Mouse (Mus musculus): Measurements from ENCODE around the gene 2200002J24Rik. TPM values are rescaled to one million over a fixed set of nuclear protein-coding genes. Genes with fewer than 3 reads are reported as not detected.
"Not testable (repeated sequence)": the region's sequence is repeated elsewhere in the genome, so short reads cannot be mapped to it uniquely, and the experiment has no call there.

Gene 2200002J24Rik
- polyA plus RNA-seq, 1 experiment from 2014 or later = not detected

DNA sequence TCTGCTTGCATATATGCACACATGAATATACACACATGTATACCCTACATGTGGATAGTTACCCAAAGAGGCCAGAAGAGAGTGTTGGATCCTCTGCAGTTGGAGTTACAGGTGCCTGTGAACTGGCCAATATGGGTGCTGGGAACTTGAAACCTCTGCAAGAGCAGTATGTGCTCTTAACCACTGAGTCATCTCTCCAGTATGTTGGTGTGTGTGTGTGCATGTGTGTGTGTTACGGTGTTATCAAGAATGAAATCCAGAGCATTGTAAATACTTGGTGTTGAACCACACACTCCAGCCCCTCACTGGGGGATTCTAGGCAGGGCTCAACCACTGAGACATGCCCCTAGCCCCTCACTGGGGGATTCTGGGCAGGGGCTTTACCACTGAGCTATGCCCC lies 8.7 kb downstream of the 2200002J24Rik start:
- 100% methylated on average over 1 of the region's 1 CpGs for WGBS
- Histone ChIP-seq H3K4me3 (no peak overlapping the region), H3K4me1 (no peaks in the 10 kb centered on the region), H3K27ac (no peak overlapping the region), H3K36me3 (no peaks in the 10 kb centered on the region), H3K27me3 (ENCODE audit: low read depth, poor library complexity, severe bottlenecking) (peaks cover 5% of the 10 kb centered on the region; the same call in 1 of the 2 replicates), H3K9me3 (replicated peaks) (no peaks in the 10 kb centered on the region)
- no peak for DNase-seq (ENCODE audit: low spot score)

DNA sequence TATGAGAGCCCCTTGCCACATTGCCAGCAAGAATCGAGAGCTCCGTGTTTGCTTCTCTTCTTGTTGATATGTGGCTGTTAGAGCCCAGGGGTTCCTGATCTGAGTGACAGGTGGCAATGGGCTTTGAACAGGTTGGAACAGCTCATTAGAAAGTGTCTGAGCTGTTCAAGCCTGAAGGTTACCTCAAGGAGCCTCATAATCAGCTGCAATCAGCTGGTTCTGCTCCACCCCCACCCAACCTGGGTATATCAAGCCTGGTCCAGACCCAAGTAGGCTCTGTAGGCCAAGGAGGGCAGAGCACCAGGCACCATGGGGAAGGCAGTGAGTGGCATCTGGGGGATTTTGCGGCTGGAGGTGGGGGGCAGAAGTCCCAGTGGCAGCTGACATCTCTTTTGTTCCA lies 13.2 kb downstream of the 2200002J24Rik start, which contains the start of gene Atp4a:
Gene Atp4a, plus strand, starts transcription at position 268 of the 400 bp plus-strand sequence.
- Histone ChIP-seq H3K27ac (no peak within 1 kb of the TSS), H3K9me3 (replicated peaks) (no peaks in the 10 kb centered on the region), H3K4me3 (no peak within 1 kb of the TSS), H3K27me3 (ENCODE audit: low read depth, poor library complexity, severe bottlenecking) (peaks cover 29% of the 10 kb centered on the region), H3K4me1 (peaks cover 2% of the 10 kb centered on the region), H3K36me3 (no peaks in the 10 kb centered on the region)
- no peak for DNase-seq (ENCODE audit: low spot score)
- 86% methylated on average over 3 of the region's 3 CpGs for WGBS

DNA sequence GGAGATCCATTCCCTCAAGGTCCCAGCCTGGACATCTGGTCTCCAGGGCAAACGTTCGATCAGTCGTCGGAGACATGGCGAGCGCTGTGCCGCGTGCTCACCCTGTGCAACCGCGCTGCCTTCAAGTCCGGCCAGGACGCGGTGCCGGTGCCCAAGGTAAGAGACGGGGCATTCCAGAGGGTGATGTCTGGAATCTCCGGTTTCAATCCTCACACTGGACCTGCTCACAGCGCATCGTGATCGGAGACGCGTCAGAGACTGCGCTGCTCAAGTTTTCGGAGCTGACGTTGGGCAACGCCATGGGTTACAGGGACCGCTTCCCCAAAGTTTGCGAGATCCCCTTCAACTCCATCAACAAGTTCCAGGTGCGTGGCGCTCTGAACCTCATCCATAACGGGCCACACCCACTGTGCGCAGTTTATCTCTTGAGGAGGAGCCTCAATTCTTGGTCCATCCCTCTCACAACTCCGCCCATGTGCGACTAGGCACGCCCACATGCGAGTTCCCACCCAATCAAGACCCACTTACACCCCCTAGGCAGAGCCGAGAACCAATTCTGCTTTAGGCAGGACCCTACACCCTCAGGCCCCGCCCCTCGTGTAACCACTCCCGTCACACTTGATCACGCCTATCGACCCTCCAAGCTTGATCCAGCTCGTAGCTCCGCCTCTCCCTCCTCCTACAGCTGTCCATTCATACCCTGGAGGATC lies 18.4 kb downstream of the 2200002J24Rik start:
- WGBS = 2% methylated on average over 43 of the region's 43 CpGs
- H3K4me1 ChIP-seq = peaks cover 11% of the 10 kb centered on the region
- H3K27me3 ChIP-seq (ENCODE audit: low read depth, poor library complexity, severe bottlenecking) = peaks cover 61% of the 10 kb centered on the region
- H3K36me3 ChIP-seq = no peaks in the 10 kb centered on the region
- H3K4me3 ChIP-seq = peak overlapping the region; percentile 48
- DNase-seq (ENCODE audit: low spot score) = peak; percentile 73
- H3K9me3 ChIP-seq (replicated peaks) = no peaks in the 10 kb centered on the region
- H3K27ac ChIP-seq = no peak overlapping the region

DNA sequence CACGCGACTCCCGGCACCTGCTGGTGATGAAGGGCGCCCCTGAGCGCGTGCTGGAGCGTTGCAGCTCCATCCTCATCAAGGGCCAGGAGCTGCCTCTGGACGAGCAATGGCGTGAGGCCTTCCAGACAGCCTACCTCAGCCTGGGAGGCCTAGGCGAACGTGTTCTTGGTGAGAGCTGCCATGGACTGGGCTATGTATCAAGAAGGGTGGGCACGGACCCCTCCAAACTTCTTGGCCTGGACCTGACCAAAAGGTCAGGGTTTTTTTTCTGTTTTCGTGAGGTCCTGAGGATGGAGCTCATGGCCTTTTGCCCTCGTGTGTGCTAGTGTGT lies 19.0 kb downstream of the 2200002J24Rik start:
- H3K4me3 ChIP-seq = peak overlapping the region; percentile 48
- peaks cover 59% of the 10 kb centered on the region for H3K27me3 ChIP-seq (ENCODE audit: low read depth, poor library complexity, severe bottlenecking)
- H3K9me3 ChIP-seq (replicated peaks) = no peaks in the 10 kb centered on the region
- no peak for DNase-seq (ENCODE audit: low spot score)
- WGBS = 9% methylated on average over 14 of the region's 14 CpGs
- H3K4me1 ChIP-seq = peaks cover 11% of the 10 kb centered on the region
- H3K36me3 ChIP-seq = no peaks in the 10 kb centered on the region
- H3K27ac ChIP-seq = no peak overlapping the region

DNA sequence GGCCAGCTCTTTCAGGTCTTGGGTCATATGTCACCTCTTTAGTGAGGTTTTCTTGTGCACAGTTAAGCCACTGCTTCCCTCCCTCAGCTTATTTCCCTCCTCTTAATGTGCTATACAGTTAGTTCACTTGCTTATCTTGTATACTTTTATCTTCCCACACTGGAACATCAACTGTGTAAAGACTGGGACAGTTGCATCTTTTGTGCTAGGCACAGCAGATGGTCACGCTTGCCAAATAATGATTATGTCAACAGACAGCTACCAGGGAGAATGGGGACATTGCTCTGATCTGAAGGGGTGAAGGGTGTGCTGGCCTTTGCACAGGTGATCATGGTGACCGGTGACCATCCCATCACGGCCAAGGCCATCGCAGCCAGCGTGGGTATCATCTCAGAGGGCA lies 20.9 kb downstream of the 2200002J24Rik start:
- H3K27ac ChIP-seq = no peak overlapping the region
- DNase-seq (ENCODE audit: low spot score) = no peak
- peaks cover 30% of the 10 kb centered on the region for H3K4me1 ChIP-seq
- no peaks in the 10 kb centered on the region for H3K36me3 ChIP-seq
- H3K4me3 ChIP-seq = no peak overlapping the region
- H3K27me3 ChIP-seq (ENCODE audit: low read depth, poor library complexity, severe bottlenecking) = peaks cover 58% of the 10 kb centered on the region
- H3K9me3 ChIP-seq (replicated peaks) = no peaks in the 10 kb centered on the region
- WGBS = 96% methylated on average over 5 of the region's 5 CpGs

DNA sequence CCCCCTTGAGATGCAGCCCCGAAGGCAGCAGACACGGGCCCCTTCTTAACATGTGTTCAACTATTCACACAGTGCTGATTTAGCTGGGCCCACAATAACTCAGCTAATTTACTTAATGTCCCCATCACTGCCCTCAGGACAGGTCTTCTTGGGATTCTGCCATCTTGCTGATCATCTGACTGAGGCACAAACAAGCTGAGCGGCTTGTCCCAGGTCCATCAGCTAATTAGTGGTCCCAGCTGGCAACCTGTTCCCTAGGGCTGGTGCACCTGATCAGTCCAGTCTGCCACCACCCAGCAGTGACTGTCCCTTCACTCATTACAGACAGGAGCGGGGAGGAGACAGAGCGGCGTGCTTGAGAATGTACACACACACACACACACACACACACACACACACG lies 22.6 kb downstream of the 2200002J24Rik start:
- Histone ChIP-seq H3K27ac (no peak overlapping the region), H3K9me3 (replicated peaks) (no peaks in the 10 kb centered on the region), H3K27me3 (ENCODE audit: low read depth, poor library complexity, severe bottlenecking) (peaks cover 42% of the 10 kb centered on the region), H3K36me3 (peaks cover 10% of the 10 kb centered on the region), H3K4me1 (peaks cover 36% of the 10 kb centered on the region), H3K4me3 (no peak overlapping the region)
- no peak for DNase-seq (ENCODE audit: low spot score)
- 83% methylated on average over 7 of the region's 7 CpGs for whole genome bisulfite sequencing

DNA sequence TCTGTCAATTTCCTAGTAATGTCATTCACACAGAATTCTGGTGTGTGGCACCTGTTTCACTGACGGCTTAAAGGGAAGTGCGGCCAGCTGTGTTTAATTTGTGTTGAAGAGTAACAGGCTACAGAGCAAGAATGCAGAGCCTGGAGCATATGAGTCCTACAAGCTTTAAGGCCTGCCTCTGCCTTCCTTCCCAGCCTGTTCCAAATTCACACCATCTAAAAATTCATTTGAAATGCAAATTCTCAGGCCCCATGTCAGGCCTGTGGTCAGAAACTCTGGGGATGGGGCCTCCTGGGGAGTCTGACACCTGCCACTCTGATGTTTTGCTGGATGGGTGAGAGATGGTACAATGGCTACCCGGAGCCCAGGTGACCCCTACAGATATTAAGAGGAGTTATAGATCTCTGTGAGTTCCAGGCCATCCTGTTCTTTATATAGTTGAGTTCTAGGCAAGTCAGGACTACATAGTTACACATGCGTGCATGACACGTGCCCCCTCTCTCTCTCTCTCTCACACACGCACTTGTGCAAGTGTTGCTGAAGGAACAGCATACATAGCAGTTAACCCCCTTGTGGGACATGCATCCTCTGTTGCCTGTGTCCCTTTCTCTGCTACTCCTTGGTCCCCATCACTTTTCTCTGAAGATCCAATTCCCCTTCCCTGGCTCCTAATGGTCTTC lies 24.7 kb downstream of the 2200002J24Rik start:
- Histone ChIP-seq H3K4me3 (no peak overlapping the region), H3K4me1 (peaks cover 31% of the 10 kb centered on the region), H3K36me3 (peaks cover 30% of the 10 kb centered on the region), H3K27ac (no peak overlapping the region), H3K27me3 (ENCODE audit: low read depth, poor library complexity, severe bottlenecking) (peaks cover 20% of the 10 kb centered on the region; the same call in 1 of the 2 replicates), H3K9me3 (replicated peaks) (no peaks in the 10 kb centered on the region)
- WGBS = 70% methylated on average over 6 of the region's 6 CpGs
- no peak for DNase-seq (ENCODE audit: low spot score)

DNA sequence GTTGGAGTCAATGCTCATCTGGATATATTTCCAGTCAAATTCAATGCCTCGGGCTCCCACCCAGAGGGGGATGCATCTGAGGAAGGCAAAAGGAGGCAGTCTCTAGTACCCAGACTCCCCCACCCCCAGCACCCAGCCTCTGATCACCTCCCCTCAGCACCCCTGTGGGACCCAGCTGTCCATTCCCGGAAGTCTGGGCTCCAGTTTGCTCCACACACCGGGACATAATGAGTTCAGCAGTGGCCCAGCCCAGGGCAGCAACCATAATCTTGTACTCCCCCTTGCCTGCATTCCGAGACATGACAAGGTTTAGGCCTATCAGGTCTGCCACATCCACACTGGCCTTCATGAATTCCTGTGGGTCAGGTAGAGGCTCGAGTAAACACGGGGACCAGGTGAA lies 29.5 kb downstream of the 2200002J24Rik start:
- 88% methylated on average over 6 of the region's 6 CpGs for WGBS
- DNase-seq (ENCODE audit: low spot score) = no peak
- Histone ChIP-seq H3K9me3 (replicated peaks) (no peaks in the 10 kb centered on the region), H3K27ac (no peak overlapping the region), H3K4me1 (peaks cover 39% of the 10 kb centered on the region), H3K36me3 (peaks cover 45% of the 10 kb centered on the region), H3K4me3 (peak overlapping the region; percentile 73), H3K27me3 (ENCODE audit: low read depth, poor library complexity, severe bottlenecking) (no peaks in the 10 kb centered on the region)

DNA sequence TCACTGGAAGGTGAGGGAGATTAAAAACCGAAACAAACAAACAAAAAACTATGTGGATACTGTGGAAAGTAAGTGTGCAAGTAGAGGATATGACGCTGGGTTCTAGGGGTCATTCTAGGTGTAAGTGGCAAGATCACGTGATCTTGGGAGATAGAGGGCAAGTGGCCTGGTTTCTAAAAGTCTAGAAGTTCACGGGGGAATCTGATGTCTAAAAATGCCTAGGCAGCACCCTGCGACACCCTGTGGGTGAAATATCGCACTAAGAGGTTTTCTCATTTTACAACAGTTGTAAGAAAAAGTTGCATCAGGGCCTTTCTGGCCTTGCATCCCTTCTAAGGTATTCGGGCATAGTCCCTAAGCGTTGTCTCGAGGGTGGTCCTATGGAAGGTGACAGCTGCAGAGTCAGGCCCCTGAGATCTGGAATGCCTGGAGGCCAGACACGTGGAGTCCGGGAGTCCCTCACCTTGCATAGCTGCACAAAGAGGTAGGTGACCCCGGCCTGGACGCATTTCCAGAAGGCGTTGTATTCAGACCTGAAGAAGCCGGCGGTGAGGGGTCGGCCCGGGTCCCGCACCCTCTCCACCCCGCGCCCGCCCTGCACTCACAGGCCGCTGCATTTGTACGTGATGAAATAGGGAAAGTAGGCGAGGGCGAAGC lies 30.1 kb downstream of the 2200002J24Rik start:
- DNase-seq (ENCODE audit: low spot score) = no peak
- Histone ChIP-seq H3K4me1 (peaks cover 32% of the 10 kb centered on the region), H3K4me3 (peak overlapping the region; percentile 73), H3K9me3 (replicated peaks) (no peaks in the 10 kb centered on the region), H3K27me3 (ENCODE audit: low read depth, poor library complexity, severe bottlenecking) (no peaks in the 10 kb centered on the region), H3K27ac (peak overlapping the region; percentile 88), H3K36me3 (peaks cover 52% of the 10 kb centered on the region)
- WGBS = 9% methylated on average over 26 of the region's 26 CpGs

DNA sequence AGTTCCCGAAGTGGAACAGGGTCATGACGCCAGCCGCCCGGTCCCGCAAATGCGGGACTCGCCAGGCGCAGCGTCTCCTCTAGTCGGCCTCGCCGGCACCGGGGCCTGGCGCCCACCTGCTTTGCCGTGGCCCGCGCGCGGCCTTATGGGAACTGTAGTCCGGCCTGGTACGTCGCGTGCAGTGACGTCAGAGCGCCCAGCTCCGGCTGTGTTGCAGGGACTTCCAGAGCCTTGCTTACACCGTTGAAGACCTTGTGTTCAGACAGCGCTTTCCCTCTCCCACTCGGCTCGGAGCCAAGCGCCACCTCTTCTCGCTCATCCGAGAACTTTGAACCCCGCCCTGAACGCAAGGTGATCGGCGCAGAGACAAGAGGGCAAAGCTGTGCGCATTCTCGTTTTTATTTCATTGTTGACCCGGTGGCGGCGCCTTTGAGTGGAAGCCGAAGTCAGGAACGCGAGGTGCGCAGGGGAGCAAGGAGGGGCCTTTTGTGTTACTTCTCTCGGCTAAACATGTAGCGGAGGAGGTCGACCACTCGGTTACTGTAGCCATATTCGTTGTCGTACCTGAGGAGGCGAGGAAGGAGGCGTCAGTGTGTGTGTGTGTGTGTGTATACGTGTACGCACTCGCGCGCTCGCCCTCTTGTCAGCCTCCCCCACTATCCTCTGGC lies 30.8 kb downstream of the 2200002J24Rik start, which contains the start of gene Tmem147:
Gene Tmem147, minus strand, starts transcription at position 145 of the 668 bp plus-strand sequence.
- DNase-seq (ENCODE audit: low spot score) = peak; percentile 96
- WGBS = under 1% methylated on average over 60 of the region's 60 CpGs
- Histone ChIP-seq H3K27me3 (ENCODE audit: low read depth, poor library complexity, severe bottlenecking) (no peaks in the 10 kb centered on the region), H3K4me1 (peaks cover 26% of the 10 kb centered on the region), H3K27ac (peak within 1 kb of the TSS; percentile 88), H3K36me3 (peaks cover 59% of the 10 kb centered on the region), H3K4me3 (peak within 1 kb of the TSS; percentile 73), H3K9me3 (replicated peaks) (no peaks in the 10 kb centered on the region)

DNA sequence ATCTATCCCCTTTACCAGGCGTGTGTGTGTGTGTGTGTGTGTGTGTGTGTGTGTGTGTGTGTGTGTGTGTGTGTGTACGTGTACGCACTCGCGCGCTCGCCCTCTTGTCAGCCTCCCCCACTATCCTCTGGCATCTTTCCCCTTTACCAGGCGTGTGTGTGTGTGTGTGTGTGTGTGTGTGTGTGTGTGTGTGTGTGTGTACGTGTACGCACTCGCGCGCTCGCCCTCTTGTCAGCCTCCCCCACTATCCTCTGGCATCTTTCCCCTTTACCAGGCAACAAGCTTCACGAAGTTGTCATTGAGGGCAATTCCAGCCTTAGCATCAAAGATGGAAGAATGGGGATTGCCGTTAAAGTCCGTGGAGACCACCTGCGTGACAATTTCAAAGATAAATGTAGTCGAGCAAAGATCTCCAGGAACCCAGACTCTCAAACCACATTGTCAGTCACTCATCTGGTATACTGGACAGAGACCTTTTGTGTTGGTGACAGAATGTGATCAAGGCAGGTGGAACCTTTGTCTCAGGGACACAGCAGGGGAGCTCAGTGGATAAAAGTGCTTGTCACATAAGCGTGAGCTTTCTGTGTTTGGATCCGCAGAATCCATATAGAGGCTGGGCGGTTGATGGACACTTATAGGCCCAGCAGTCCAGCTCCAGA lies 31.5 kb downstream of the 2200002J24Rik start:
- WGBS = 23% methylated on average over 21 of the region's 22 CpGs
- Histone ChIP-seq H3K36me3 (peaks cover 62% of the 10 kb centered on the region), H3K4me3 (peak overlapping the region; percentile 73), H3K4me1 (peaks cover 19% of the 10 kb centered on the region), H3K27ac (peak overlapping the region; percentile 88)
- DNase-seq (ENCODE audit: low spot score); H3K9me3 ChIP-seq (replicated peaks); H3K27me3 ChIP-seq (ENCODE audit: low read depth, poor library complexity, severe bottlenecking): not testable (repeated sequence)

DNA sequence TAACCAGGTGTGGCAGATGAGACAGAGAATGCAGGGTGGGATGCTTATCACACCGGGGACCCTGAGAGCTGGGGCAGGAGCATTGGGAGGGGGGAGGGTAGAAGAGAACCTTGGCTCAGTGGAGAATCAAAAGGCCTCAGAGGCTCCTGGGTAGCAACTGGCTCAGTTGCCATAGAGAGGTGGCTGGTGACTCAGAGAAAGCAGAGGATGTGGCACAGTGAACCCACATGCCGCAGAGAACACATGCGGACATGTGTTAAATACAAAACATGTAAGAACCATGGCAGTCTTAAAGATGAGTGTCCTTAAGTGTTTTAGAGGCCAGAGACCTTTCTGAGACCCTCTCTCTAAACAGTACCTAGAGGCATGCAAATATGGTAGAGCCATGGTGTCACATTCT lies 37.5 kb downstream of the 2200002J24Rik start:
- DNase-seq (ENCODE audit: low spot score) = no peak
- H3K27ac ChIP-seq = no peak overlapping the region
- H3K9me3 ChIP-seq (replicated peaks) = no peaks in the 10 kb centered on the region
- H3K4me1 ChIP-seq = no peaks in the 10 kb centered on the region
- peaks cover 70% of the 10 kb centered on the region for H3K36me3 ChIP-seq
- 82% methylated on average over 3 of the region's 3 CpGs for WGBS
- no peaks in the 10 kb centered on the region for H3K27me3 ChIP-seq (ENCODE audit: low read depth, poor library complexity, severe bottlenecking)
- H3K4me3 ChIP-seq = no peak overlapping the region

Measured in limb, embryonic 10.5 days (tissue).